In the genomic region with DNA sequence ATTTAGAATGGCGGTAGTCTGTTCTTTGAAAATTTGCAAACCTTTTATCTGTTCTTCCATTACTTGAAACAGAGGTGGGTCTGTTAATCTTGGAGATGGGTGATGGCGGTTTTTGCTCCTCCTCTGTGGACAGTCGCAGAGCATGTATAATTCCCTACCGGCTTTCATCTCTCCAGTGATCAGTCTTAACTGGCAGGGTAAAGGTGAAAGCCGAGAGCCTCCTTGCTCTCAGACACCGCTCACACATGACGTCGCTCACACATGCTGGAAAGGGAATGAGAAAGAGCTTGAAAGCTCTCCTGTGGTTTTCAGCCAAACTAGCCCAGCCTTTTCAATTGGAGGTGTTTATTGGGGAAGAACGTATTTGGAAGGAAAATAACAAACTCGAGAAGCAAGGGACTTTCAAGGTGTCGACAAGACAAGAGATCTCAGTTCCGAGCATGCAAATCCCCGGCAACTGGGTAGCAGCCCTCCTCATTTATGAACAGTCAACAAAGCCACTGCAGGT, we compare ENCODE assay signal across 26 mouse cellular contexts.
DNase-seq lines count a peak whose midpoint lies in the region; ATAC-seq lines count a peak whose summit lies in the region.
"Had no signal": no experiment of that assay in that cellular context is flagged by ENCODE, and none has a peak within 500 bp of the region (broad histone marks: within the 10 kb centered on the region; RNA-seq: fewer than 3 reads in every experiment).

No protein-coding gene starts in this region.

- H3K27ac ChIP-seq in hindbrain, embryonic 10.5 days: peak overlapping the region; percentile 53
- no peak overlapping the region for H3K27ac ChIP-seq in hindbrain, embryonic 13.5 days
- H3K27ac ChIP-seq in forebrain, embryonic 15.5 days (replicated peaks): peak overlapping the region; percentile 60
- 0 out of 2 replicates have a peak overlapping the region, but pooled peaks have one; percentile 10 for H3K27ac ChIP-seq in midbrain, embryonic 14.5 days (replicated peaks; ENCODE audit: low read depth, low read length)
- H3K27ac ChIP-seq: embryonic facial prominence, embryonic 13.5 days; gastrocnemius, adult 2 months; heart, embryonic 13.5 days; limb, embryonic 13.5 days; macrophage; stomach, postnatal 0 days had no signal

- no peak overlapping the region for H3K4me2 ChIP-seq in hindbrain, embryonic 13.5 days
- H3K4me2 ChIP-seq in forebrain, embryonic 15.5 days (replicated peaks): no peak overlapping the region
- no peak overlapping the region for H3K4me2 ChIP-seq in midbrain, embryonic 14.5 days (ENCODE audit: low read length)
- H3K4me2 ChIP-seq: embryonic facial prominence, embryonic 13.5 days; heart, embryonic 13.5 days; limb, embryonic 13.5 days; liver, embryonic 11.5 days had no signal

- H3K4me1 ChIP-seq in hindbrain, embryonic 10.5 days (replicated peaks): peaks cover 14% of the 10 kb centered on the region
- H3K4me1 ChIP-seq in hindbrain, embryonic 13.5 days (replicated peaks): peaks cover 9% of the 10 kb centered on the region; the same call in 1 of the 2 replicates
- peaks cover 7% of the 10 kb centered on the region; the same call in 1 of the 2 replicates for H3K4me1 ChIP-seq in forebrain, embryonic 15.5 days
- 0 out of 2 replicates have a peak, but pooled peaks cover 7% of the 10 kb centered on the region for H3K4me1 ChIP-seq in midbrain, embryonic 14.5 days (ENCODE audit: control insufficient read depth, insufficient read depth, low read length)
- H3K4me1 ChIP-seq: embryonic facial prominence, embryonic 13.5 days; heart, embryonic 13.5 days; limb, embryonic 13.5 days had no signal

- H3K9me3 ChIP-seq in hindbrain, embryonic 10.5 days: no peaks in the 10 kb centered on the region
- no peaks in the 10 kb centered on the region for H3K9me3 ChIP-seq in hindbrain, embryonic 13.5 days
- H3K9me3 ChIP-seq in forebrain, embryonic 15.5 days: no peaks in the 10 kb centered on the region
- no peaks in the 10 kb centered on the region for H3K9me3 ChIP-seq in midbrain, embryonic 14.5 days (ENCODE audit: control insufficient read depth, low read length)
- H3K9me3 ChIP-seq: embryonic facial prominence, embryonic 13.5 days; heart, embryonic 13.5 days; limb, embryonic 13.5 days had no signal

- no peak for DNase-seq in hindbrain, embryonic 10.5 days (ENCODE audit: low spot score)
- DNase-seq in retina, embryonic 14.5 days (ENCODE audit: low spot score): peak; percentile 58
- DNase-seq in retina, postnatal 1 day: no peak
- DNase-seq in midbrain, embryonic 14.5 days: peak; percentile 15
- DNase-seq in frontal cortex, postnatal 25 days (ENCODE audit: low spot score in 2 of 2): no peak
- DNase-seq in lung, postnatal 25 days (ENCODE audit: low spot score): no peak
- DNase-seq: adrenal gland, postnatal 10 days; cerebellum, adult 8-10 months; gastrocnemius, adult 2 months; gastrocnemius, postnatal 36 days; heart, postnatal 10 days; kidney, adult 11 months; kidney, postnatal 14 days; right cerebral cortex, postnatal 4 days; thymus, adult 2 months; thymus, postnatal 36 days had no signal

- no peak overlapping the region for H3K4me3 ChIP-seq in hindbrain, embryonic 10.5 days
- H3K4me3 ChIP-seq in hindbrain, embryonic 13.5 days: no peak overlapping the region
- no peak overlapping the region for H3K4me3 ChIP-seq in forebrain, embryonic 15.5 days
- H3K4me3 ChIP-seq in midbrain, embryonic 14.5 days (replicated peaks; ENCODE audit: low read depth, low read length): no peak overlapping the region
- H3K4me3 ChIP-seq: embryonic facial prominence, embryonic 13.5 days; gastrocnemius, adult 2 months; heart, embryonic 13.5 days; limb, embryonic 13.5 days had no signal

- ATAC-seq in hindbrain, embryonic 13.5 days (ENCODE audit: low FRiP score): no peak
- peak; percentile 62; the same call in 1 of the 2 replicates for ATAC-seq in forebrain, embryonic 15.5 days (replicated peaks)
- ATAC-seq in midbrain, embryonic 14.5 days (ENCODE audit: low FRiP score, low TSS enrichment): no peak; the same call in 1 of the 2 replicates
- ATAC-seq: inflammation-experienced regulatory T-cells, adult 6 months; Patski had no signal

- no peaks in the 10 kb centered on the region for H3K27me3 ChIP-seq in hindbrain, embryonic 10.5 days (ENCODE audit: insufficient read depth, poor library complexity, severe bottlenecking)
- H3K27me3 ChIP-seq in hindbrain, embryonic 13.5 days: no peaks in the 10 kb centered on the region
- H3K27me3 ChIP-seq in forebrain, embryonic 15.5 days: no peaks in the 10 kb centered on the region
- H3K27me3 ChIP-seq in midbrain, embryonic 14.5 days (ENCODE audit: control insufficient read depth, insufficient read depth, low read length): no peaks in the 10 kb centered on the region
- H3K27me3 ChIP-seq: embryonic facial prominence, embryonic 13.5 days; heart, embryonic 13.5 days; limb, embryonic 13.5 days had no signal

- WGBS in hindbrain, embryonic 10.5 days: 77% methylated on average over 13 of the region's 13 CpGs
- 69% methylated on average over 13 of the region's 13 CpGs for WGBS in hindbrain, embryonic 13.5 days
- WGBS in forebrain, embryonic 15.5 days: 41% methylated on average over 13 of the region's 13 CpGs
- WGBS in midbrain, embryonic 14.5 days: 61% methylated on average over 13 of the region's 13 CpGs

- H3K36me3 ChIP-seq in hindbrain, embryonic 10.5 days: no peaks in the 10 kb centered on the region
- no peaks in the 10 kb centered on the region for H3K36me3 ChIP-seq in hindbrain, embryonic 13.5 days
- no peaks in the 10 kb centered on the region for H3K36me3 ChIP-seq in forebrain, embryonic 15.5 days
- no peaks in the 10 kb centered on the region for H3K36me3 ChIP-seq in midbrain, embryonic 14.5 days (ENCODE audit: control insufficient read depth, insufficient read depth, low read length)
- H3K36me3 ChIP-seq: embryonic facial prominence, embryonic 13.5 days; heart, embryonic 13.5 days; limb, embryonic 13.5 days had no signal

- H3K9ac ChIP-seq in hindbrain, embryonic 13.5 days: no peak overlapping the region
- no peak overlapping the region for H3K9ac ChIP-seq in forebrain, embryonic 15.5 days (replicated peaks)
- H3K9ac ChIP-seq in midbrain, embryonic 14.5 days (replicated peaks; ENCODE audit: low read length): no peak overlapping the region
- H3K9ac ChIP-seq: embryonic facial prominence, embryonic 13.5 days; heart, embryonic 13.5 days; limb, embryonic 13.5 days had no signal

Comparison
In these comparisons a context has a peak if more than half of its experiments do, and no peak if none do; other contexts are left out.
1. DNase-seq: peak in retina, embryonic 14.5 days (single experiment) and midbrain, embryonic 14.5 days (single experiment); none in hindbrain, embryonic 10.5 days (single experiment), retina, postnatal 1 day (single experiment), frontal cortex, postnatal 25 days (0 of 2) and lung, postnatal 25 days (single experiment).